Mouse (Mus musculus) A20 (cell line): Measurements from ENCODE around the gene Gabbr2.

ENCODE experiments used
- DNase-seq: peaks from one replicate; pipeline ENCODE4 v3.0.0-alpha.2; 2011; ENCODE audit warnings: low read depth, low spot score

Gene Gabbr2

GRCm38 (mm10) chr4:46916786-46917185 lies 74.9 kb downstream of the Gabbr2 start:
- DNase-seq, result no peak

GRCm38 (mm10) chr4:46915934-46916333 lies 75.7 kb downstream of the Gabbr2 start:
- no peak for DNase-seq

- DNase-seq, result no peak
Observed at GRCm38 (mm10) chr4:46915476-46915875, 76.2 kb downstream of the Gabbr2 start.

GRCm38 (mm10) chr4:46914606-46915005 lies 77.1 kb downstream of the Gabbr2 start:
- no peak for DNase-seq

- DNase-seq, result no peak
Observed at GRCm38 (mm10) chr4:46906036-46906691, 85.5 kb downstream of the Gabbr2 start.

- no peak for DNase-seq
Observed at GRCm38 (mm10) chr4:46905152-46905551, 86.5 kb downstream of the Gabbr2 start.

GRCm38 (mm10) chr4:46904129-46904528 lies 87.5 kb downstream of the Gabbr2 start:
- no peak for DNase-seq

GRCm38 (mm10) chr4:46898546-46898945 lies 93.1 kb downstream of the Gabbr2 start:
- no peak for DNase-seq

GRCm38 (mm10) chr4:46897634-46898399 lies 93.9 kb downstream of the Gabbr2 start:
- no peak for DNase-seq

GRCm38 (mm10) chr4:46894144-46894543 lies 97.5 kb downstream of the Gabbr2 start:
- DNase-seq, result no peak

GRCm38 (mm10) chr4:46889175-46889574 lies 102.5 kb downstream of the Gabbr2 start:
- no peak for DNase-seq

- no peak for DNase-seq
Observed at GRCm38 (mm10) chr4:46885627-46886383, 105.9 kb downstream of the Gabbr2 start.

GRCm38 (mm10) chr4:46884132-46884531 lies 107.5 kb downstream of the Gabbr2 start:
- DNase-seq, result no peak

GRCm38 (mm10) chr4:46883546-46883945 lies 108.1 kb downstream of the Gabbr2 start:
- DNase-seq, result no peak

- DNase-seq, result no peak
Observed at GRCm38 (mm10) chr4:46883047-46883446, 108.6 kb downstream of the Gabbr2 start.

GRCm38 (mm10) chr4:46881271-46881670 lies 110.4 kb downstream of the Gabbr2 start:
- no peak for DNase-seq

GRCm38 (mm10) chr4:46879943-46880342 lies 111.7 kb downstream of the Gabbr2 start:
- DNase-seq, result no peak

GRCm38 (mm10) chr4:46872750-46873149 lies 118.9 kb downstream of the Gabbr2 start:
- DNase-seq, result no peak

- no peak for DNase-seq
Observed at GRCm38 (mm10) chr4:46870157-46870556, 121.5 kb downstream of the Gabbr2 start.

- DNase-seq, result no peak
Observed at GRCm38 (mm10) chr4:46869380-46869779, 122.3 kb downstream of the Gabbr2 start.

GRCm38 (mm10) chr4:46868921-46869320 lies 122.8 kb downstream of the Gabbr2 start:
- no peak for DNase-seq

- no peak for DNase-seq
Observed at GRCm38 (mm10) chr4:46868181-46868580, 123.5 kb downstream of the Gabbr2 start.
